Mouse (Mus musculus) liver, embryonic 14.5 days (tissue): ENCODE results near the gene Lclat1.

Source experiments
- CTCF ChIP-seq: IDR thresholded peaks from 2 replicates; pipeline ENCODE4 v1.5.1; 2016; ENCODE audit warnings: antibody characterized with exemption, low read depth, control low read depth
- EP300 ChIP-seq: IDR thresholded peaks from 2 replicates; pipeline ENCODE4 v1.6.1; 2016; ENCODE audit warnings: antibody characterized with exemption, low read depth

GRCm38 (mm10) chr17:73237178-73237853 is 129.5 kb downstream of the Lclat1 start:
- TF ChIP-seq CTCF (no peak), EP300 (no peak)
